Mouse (Mus musculus): Measurements from ENCODE around the gene Rassf1. TPM values are rescaled to one million over a fixed set of nuclear protein-coding genes. Genes with fewer than 3 reads are reported as not detected.
A peak's percentile ranks its signal among the peaks of the same experiment; 100 is the strongest.

Gene Rassf1
- total and polyA plus RNA-seq, 3 experiments: 11.6 to 17.7 (median 15.3) TPM

DNA sequence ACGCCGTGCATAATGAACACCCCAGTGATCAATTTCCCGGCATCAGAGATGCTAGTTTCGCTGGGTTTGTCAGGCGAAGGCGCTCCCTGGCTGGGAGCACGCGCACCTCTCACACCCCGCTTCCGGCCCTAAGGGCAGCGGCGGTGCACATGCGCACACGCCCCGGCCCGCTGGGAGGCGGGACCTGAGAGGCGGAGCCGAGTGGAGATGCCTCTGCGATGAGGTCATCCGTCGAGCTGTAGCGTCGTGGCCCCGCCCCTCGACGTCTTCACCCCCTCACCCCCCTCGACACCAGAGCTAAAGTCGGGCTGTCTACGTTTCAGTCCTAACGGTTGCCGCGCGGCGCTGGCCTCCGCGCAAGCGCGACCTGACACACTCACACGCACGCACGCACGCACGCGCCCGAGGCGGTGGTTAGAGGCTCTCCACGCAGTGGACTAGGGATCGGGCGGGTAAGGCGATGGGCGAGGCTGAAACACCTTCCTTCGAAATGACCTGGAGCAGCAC lies 3.0 kb downstream of the Rassf1 start:
- H3K9ac ChIP-seq (ENCODE audit: insufficient read depth, low read depth): peak overlapping the region; percentile 77
- no peak for TF ChIP-seq EP300 (IDR thresholded peaks at IDR 0.05; ENCODE audit: low read length)
- TF ChIP-seq NELFE (IDR thresholded peaks at IDR 0.05; ENCODE audit: low read depth, low read length): peak; percentile 77
- TF ChIP-seq MYC (IDR thresholded peaks at IDR 0.05; ENCODE audit: low read depth, low read length): peak; percentile 71
- peak; percentile 77 for TF ChIP-seq SIN3A (IDR thresholded peaks at IDR 0.05; ENCODE audit: low read length)
- peak; percentile 90 for TF ChIP-seq ELF1 (IDR thresholded peaks at IDR 0.05; ENCODE audit: low read depth, low read length)
- no peak for TF ChIP-seq PAX5 (IDR thresholded peaks at IDR 0.05; ENCODE audit: low read length)
- peak; percentile 88 for TF ChIP-seq NRF1 (IDR thresholded peaks at IDR 0.05; ENCODE audit: low read depth, low read length)
- no peak for TF ChIP-seq USF1 (IDR thresholded peaks at IDR 0.05; ENCODE audit: low read depth, low read length)
- TF ChIP-seq GABPA (IDR thresholded peaks at IDR 0.05; ENCODE audit: insufficient replicate concordance, low read depth, low read length): no peak
- TF ChIP-seq ZC3H11A (IDR thresholded peaks at IDR 0.05; ENCODE audit: low read depth, low read length): no peak
- TF ChIP-seq HCFC1 (IDR thresholded peaks at IDR 0.05; ENCODE audit: low read depth, low read length): peak; percentile 42
- TF ChIP-seq RAD21 (IDR thresholded peaks at IDR 0.05; ENCODE audit: low read depth, low read length): no peak
- peak; percentile 80 for TF ChIP-seq JUN (IDR thresholded peaks at IDR 0.05; ENCODE audit: insufficient read depth, low read depth, low read length)
- no peak for TF ChIP-seq TBP (conservative IDR thresholded peaks at IDR 0.05; ENCODE audit: low read depth, low read length)
- peak; percentile 49; the same call in 1 of the 2 replicates for TF ChIP-seq ETS1 (conservative IDR thresholded peaks at IDR 0.05; ENCODE audit: low read depth, low read length)
- TF ChIP-seq ZKSCAN1 (IDR thresholded peaks at IDR 0.05; ENCODE audit: borderline replicate concordance, low read depth, low read length): no peak
- TF ChIP-seq ZNF384 (IDR thresholded peaks at IDR 0.05; ENCODE audit: low read depth, low read length): no peak
- no peak for TF ChIP-seq UBTF (IDR thresholded peaks at IDR 0.05; ENCODE audit: low read depth, low read length)
- peak; percentile 91 for TF ChIP-seq MAX (IDR thresholded peaks at IDR 0.05; ENCODE audit: low read length)
- peak; percentile 77 for TF ChIP-seq TCF12 (IDR thresholded peaks at IDR 0.05; ENCODE audit: low read depth, low read length)
- TF ChIP-seq MXI1 (IDR thresholded peaks at IDR 0.05; ENCODE audit: low read depth, low read length): peak; percentile 92
- TF ChIP-seq MAZ (IDR thresholded peaks at IDR 0.05; ENCODE audit: low read depth, low read length): peak; percentile 80; the same call in 1 of the 2 replicates
- peak; percentile 85 for TF ChIP-seq POLR2AphosphoS2 (IDR thresholded peaks at IDR 0.05; ENCODE audit: low read depth, low read length)
- TF ChIP-seq E2F4 (IDR thresholded peaks at IDR 0.05; ENCODE audit: insufficient replicate concordance, low read depth, low read length): 0 out of 2 replicates have a peak, but pooled peaks have one; percentile 48
- no peak for TF ChIP-seq CHD1 (IDR thresholded peaks at IDR 0.05; ENCODE audit: low read depth, low read length)
- TF ChIP-seq CHD2 (IDR thresholded peaks at IDR 0.05; ENCODE audit: low read length): no peak
- peak; percentile 83 for TF ChIP-seq BHLHE40 (IDR thresholded peaks at IDR 0.05; ENCODE audit: low read depth, low read length)
- no peak for TF ChIP-seq SMC3 (IDR thresholded peaks at IDR 0.05; ENCODE audit: low read depth, low read length)
- TF ChIP-seq RCOR1 (conservative IDR thresholded peaks at IDR 0.05; ENCODE audit: low read depth, low read length): no peak
- TF ChIP-seq IRF4 (IDR thresholded peaks at IDR 0.05; ENCODE audit: low read depth, low read length): no peak; the same call in 1 of the 2 replicates
- peak; percentile 93 for TF ChIP-seq POLR2A (IDR thresholded peaks at IDR 0.05; ENCODE audit: low read depth, low read length)
- no peak for TF ChIP-seq MAFK (IDR thresholded peaks at IDR 0.05; ENCODE audit: insufficient replicate concordance, low read length)
- TF ChIP-seq KAT2A (IDR thresholded peaks at IDR 0.05; ENCODE audit: insufficient replicate concordance, low read length): 0 out of 2 replicates have a peak, but pooled peaks have one; percentile 12
- TF ChIP-seq USF2 (conservative IDR thresholded peaks at IDR 0.05; ENCODE audit: low read depth, low read length): no peak
- peak; percentile 6; the same call in 1 of the 2 replicates for TF ChIP-seq MEF2A (IDR thresholded peaks at IDR 0.05; ENCODE audit: borderline replicate concordance, low read depth, low read length)
- TF ChIP-seq JUND (conservative IDR thresholded peaks at IDR 0.05; ENCODE audit: low read depth, low read length): no peak
- TF ChIP-seq ZMIZ1 (IDR thresholded peaks at IDR 0.05; ENCODE audit: low read depth, low read length): peak; percentile 74
- TF ChIP-seq CTCF (conservative IDR thresholded peaks at IDR 0.05 in 1 of 2, IDR thresholded peaks at IDR 0.05 in 1 of 2; ENCODE audit: low read depth in 2 of 2, low read length in 2 of 2): no peak
- H3K4me1 ChIP-seq (ENCODE audit: control insufficient read depth in 1 of 2, insufficient read depth in 2 of 2): peaks cover 10 to 30% of the 10 kb centered on the region in 2 experiments
- H3K79me2 ChIP-seq (replicated peaks; ENCODE audit: control insufficient read depth, extremely low read depth, insufficient read depth, poor library complexity, severe bottlenecking): peaks cover 29% of the 10 kb centered on the region
- dilution Hi-C loops (cut with MboI; ENCODE audit: extremely low pct_ligation_motif_present, extremely low pct_unique_long_range_greater_than_20kb, low sequenced_read_pairs): no loop called here
- no peaks in the 10 kb centered on the region for H3K27me3 ChIP-seq (replicated peaks)
- H3K27ac ChIP-seq (ENCODE audit: insufficient read depth, low read depth): peak overlapping the region; percentile 82
- H3K36me3 ChIP-seq (replicated peaks in 1 of 2; ENCODE audit: control insufficient read depth in 1 of 2, insufficient read depth in 1 of 2, low read length in 1 of 2): peaks cover 26 to 46% of the 10 kb centered on the region in 2 experiments
- H3K4me2 ChIP-seq (ENCODE audit: insufficient read depth, low read depth, poor library complexity, severe bottlenecking): peak overlapping the region; percentile 77; the same call in 1 of the 2 replicates
- in situ Hi-C loops (cut with MboI; ENCODE audit: low pct_ligation_motif_present, low pct_unique_long_range_greater_than_20kb, low sequenced_read_pairs): no loop called here
- H3K4me3 ChIP-seq (replicated peaks in 1 of 3; ENCODE audit: low read depth in 2 of 3, low read length in 2 of 3, poor library complexity in 1 of 3): peak overlapping the region; percentile 69 to 91 (median 83)
- peak; percentile 97 for DNase-seq (ENCODE audit: extremely low read depth)
- no peaks in the 10 kb centered on the region for H3K9me3 ChIP-seq (replicated peaks; ENCODE audit: low read length)
